Mouse (Mus musculus) limb, embryonic 15.5 days (tissue): ENCODE data around the gene Mthfd1. TPM values are rescaled to one million over a fixed set of nuclear protein-coding genes. Genes with fewer than 3 reads are reported as not detected.
"Not testable (repeated sequence)": the region's sequence is repeated elsewhere in the genome, so short reads cannot be mapped to it uniquely, and the experiment has no call there.

Source experiments
- ATAC-seq: fragments of 200-750 bp; cut with Nextera tagmentation; 2 replicates; pipeline ENCODE4 v1.8.0; 2017; ENCODE audit warnings: low read depth, moderate TSS enrichment; ENCODE audit not compliant: insufficient number of reproducible peaks, low FRiP score, low TSS enrichment
- H3K27ac ChIP-seq: fragments of 300-500 bp; sonication (generic); 2 replicates; pipeline ENCODE4 v1.5.1; 2015; ENCODE audit warnings: moderate library complexity, mild to moderate bottlenecking, inconsistent platforms
- H3K27me3 ChIP-seq: fragments of 300-500 bp; sonication (generic); 2 replicates; pipeline ENCODE4 v1.6.1; 2015; ENCODE audit warnings: inconsistent platforms
- H3K36me3 ChIP-seq: fragments of 300-500 bp; sonication (generic); 2 replicates; pipeline ENCODE4 v1.6.1; 2015; ENCODE audit warnings: inconsistent platforms
- H3K4me1 ChIP-seq: fragments of 300-500 bp; sonication (generic); 2 replicates; pipeline ENCODE4 v1.6.1; 2015; ENCODE audit warnings: inconsistent platforms
- H3K4me2 ChIP-seq: fragments of 300-500 bp; sonication (generic); 2 replicates; pipeline ENCODE4 v1.6.1; 2015; ENCODE audit warnings: mild to moderate bottlenecking, inconsistent platforms
- H3K4me3 ChIP-seq: fragments of 300-500 bp; sonication (generic); 2 replicates; pipeline ENCODE4 v1.5.1; 2015; ENCODE audit warnings: mild to moderate bottlenecking, inconsistent platforms
- H3K9ac ChIP-seq: fragments of 300-500 bp; sonication (generic); 2 replicates; pipeline ENCODE4 v1.6.1; 2015; ENCODE audit warnings: inconsistent platforms
- H3K9me3 ChIP-seq: fragments of 300-500 bp; sonication (generic); 2 replicates; pipeline ENCODE4 v1.6.1; 2016; ENCODE audit warnings: inconsistent platforms
- WGBS: fragments of 180-500 bp; shearing (Covaris S2); methylation state at CpG from one replicate; pipeline ENCODE4 v1.1.7; 2015; 5-methylcytosine and 5-hydroxymethylcytosine counted together
- polyA plus RNA-seq: library from polyadenylated mRNA; unstranded; fragments of >200 nt; fragmentation: Nextera tagmentation; extraction: Ambion mirVana; gene quantifications from 2 replicates; pipeline ENCODE4 v1.2.1, GENCODE M21; 2015

The Mthfd1 gene
- 55.6 and 57.8 TPM in 2 replicates for polyA plus RNA-seq

- peak; percentile 99 for ATAC-seq
- Histone ChIP-seq H3K27ac (peak within 1 kb of the TSS; percentile 77), H3K36me3 (no peaks in the 10 kb centered on the region), H3K27me3 (no peaks in the 10 kb centered on the region), H3K4me3 (peak within 1 kb of the TSS; percentile 68), H3K9ac (peak within 1 kb of the TSS; percentile 62), H3K4me2 (peak within 1 kb of the TSS; percentile 92), H3K4me1 (peaks cover 16% of the 10 kb centered on the region), H3K9me3 (no peaks in the 10 kb centered on the region)
- 1% methylated on average over 43 of the region's 43 CpGs for WGBS
Observed at GRCm38 (mm10) chr12:76254725-76255498, at the start of gene Mthfd1. Gene Mthfd1, plus strand, starts transcription at chr12:76255298.

- Histone ChIP-seq H3K4me2 (no peak overlapping the region), H3K9me3 (no peaks in the 10 kb centered on the region), H3K4me1 (no peaks in the 10 kb centered on the region), H3K27me3 (no peaks in the 10 kb centered on the region), H3K4me3 (no peak overlapping the region), H3K36me3 (no peaks in the 10 kb centered on the region), H3K27ac (no peak overlapping the region), H3K9ac (no peak overlapping the region)
- ATAC-seq = no peak
- 84% methylated on average over 5 of the region's 5 CpGs for WGBS
Observed at GRCm38 (mm10) chr12:76209429-76209974, 45.6 kb upstream of the Mthfd1 start.

GRCm38 (mm10) chr12:76215121-76215520 is 40.0 kb upstream of the Mthfd1 start:
- 18% methylated on average over 5 of the region's 5 CpGs for WGBS
- H3K27ac ChIP-seq = no peak overlapping the region

DNA sequence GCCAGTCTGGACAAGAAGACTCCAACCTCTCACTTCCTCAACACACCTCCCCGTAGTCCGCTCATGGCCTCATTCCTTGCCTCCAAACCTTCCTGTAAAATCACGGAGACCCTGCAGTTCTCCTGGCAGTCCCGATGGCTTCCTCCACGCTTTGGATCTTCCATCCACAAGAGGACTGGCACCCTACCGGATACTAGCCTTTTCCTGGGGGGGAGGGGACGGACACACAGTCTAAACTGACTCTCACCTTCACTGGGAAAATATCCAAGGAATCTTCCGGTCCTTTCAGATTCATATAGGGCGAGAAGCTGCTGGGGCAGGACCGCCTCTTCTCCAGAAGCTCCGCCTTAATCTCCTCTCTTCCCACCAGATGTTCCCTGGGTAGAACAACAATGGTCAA is 38.4 kb upstream of the Mthfd1 start:
- ATAC-seq = no peak
- no peaks in the 10 kb centered on the region for H3K36me3 ChIP-seq
- no peaks in the 10 kb centered on the region for H3K9me3 ChIP-seq
- no peak overlapping the region for H3K27ac ChIP-seq
- 71% methylated on average over 11 of the region's 11 CpGs for WGBS
- no peak overlapping the region for H3K4me3 ChIP-seq
- H3K27me3 ChIP-seq = no peaks in the 10 kb centered on the region
- H3K4me1 ChIP-seq = no peaks in the 10 kb centered on the region
- no peak overlapping the region for H3K9ac ChIP-seq
- no peak overlapping the region for H3K4me2 ChIP-seq

More at GRCm38 (mm10) chr12:76215121-76215520, 40.0 kb upstream of the Mthfd1 start:
- Histone ChIP-seq H3K9me3 (no peaks in the 10 kb centered on the region), H3K4me2 (no peak overlapping the region), H3K4me1 (no peaks in the 10 kb centered on the region), H3K9ac (no peak overlapping the region), H3K27me3 (no peaks in the 10 kb centered on the region), H3K4me3 (no peak overlapping the region), H3K36me3 (no peaks in the 10 kb centered on the region)
- ATAC-seq = no peak

DNA sequence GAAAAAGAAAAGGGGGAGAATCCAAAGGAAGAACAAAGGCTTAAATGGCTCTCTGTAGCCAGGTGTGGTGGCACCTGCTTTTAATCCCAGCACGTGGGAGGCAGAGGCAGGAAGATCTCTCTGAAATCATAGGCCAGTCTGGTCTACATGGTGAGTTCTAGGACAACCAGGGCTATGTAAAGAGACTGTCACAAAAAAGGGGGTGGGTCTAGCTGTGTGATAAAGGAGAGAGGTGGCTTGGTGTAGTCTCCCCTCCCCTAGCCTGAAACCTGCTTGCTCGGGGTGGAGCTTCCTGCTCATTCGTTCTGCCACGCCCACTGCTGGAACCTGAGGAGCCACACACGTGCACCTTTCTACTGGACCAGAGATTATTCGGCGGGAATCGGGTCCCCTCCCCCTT is 33.0 kb upstream of the Mthfd1 start:
- not testable (repeated sequence) for H3K27me3 ChIP-seq, H3K4me1 ChIP-seq, H3K27ac ChIP-seq, H3K36me3 ChIP-seq, H3K9me3 ChIP-seq, H3K9ac ChIP-seq, ATAC-seq, H3K4me2 ChIP-seq, H3K4me3 ChIP-seq
- WGBS = 80% methylated on average over 4 of the region's 8 CpGs

DNA sequence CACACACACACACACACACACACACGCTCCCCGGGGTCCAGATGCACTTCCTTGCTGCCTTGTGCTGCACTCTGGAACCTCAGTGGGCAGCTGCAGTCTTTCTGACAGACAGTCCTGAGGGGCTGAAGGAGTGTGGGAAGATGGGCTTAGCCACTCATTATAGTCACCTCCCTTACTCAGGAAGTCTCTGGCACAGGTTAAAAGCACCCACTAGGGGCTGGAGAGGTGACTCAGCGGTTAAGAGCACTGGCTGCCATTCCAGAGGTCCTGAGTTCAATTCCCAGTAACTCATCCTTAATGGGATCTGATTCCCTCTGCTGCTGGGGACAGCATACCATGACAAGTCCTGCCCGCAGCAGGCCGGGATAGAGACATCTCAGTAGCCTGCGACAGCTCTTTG is 24.5 kb upstream of the Mthfd1 start:
- Histone ChIP-seq H3K4me2 (no peak overlapping the region), H3K9me3 (no peaks in the 10 kb centered on the region), H3K4me3 (no peak overlapping the region), H3K36me3 (no peaks in the 10 kb centered on the region), H3K27me3 (no peaks in the 10 kb centered on the region), H3K4me1 (no peaks in the 10 kb centered on the region), H3K9ac (no peak overlapping the region), H3K27ac (no peak overlapping the region)
- ATAC-seq = no peak
- 83% methylated on average over 6 of the region's 6 CpGs for WGBS

DNA sequence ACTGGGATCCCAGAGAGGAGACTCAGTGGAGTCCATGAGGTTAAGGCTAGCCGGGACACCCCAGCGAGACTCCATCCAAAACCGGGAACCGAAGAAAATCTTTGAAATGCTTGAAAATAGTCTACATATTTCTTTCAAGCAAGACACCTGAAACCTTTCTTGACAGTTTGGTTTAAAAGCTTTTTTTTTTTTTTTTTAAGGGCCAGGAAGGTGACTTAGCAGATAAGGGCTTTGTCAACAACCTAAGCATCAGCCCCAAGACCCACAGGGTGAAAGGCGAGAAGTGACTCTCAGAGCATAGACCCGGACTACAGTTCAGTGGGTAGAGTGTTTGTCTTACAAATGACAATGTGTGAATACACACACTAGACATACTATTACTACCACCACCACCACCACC is 19.8 kb upstream of the Mthfd1 start:
- Histone ChIP-seq H3K4me1 (no peaks in the 10 kb centered on the region), H3K9ac (no peak overlapping the region), H3K36me3 (no peaks in the 10 kb centered on the region), H3K4me3 (no peak overlapping the region), H3K4me2 (no peak overlapping the region), H3K27ac (no peak overlapping the region), H3K9me3 (no peaks in the 10 kb centered on the region), H3K27me3 (no peaks in the 10 kb centered on the region)
- no peak for ATAC-seq
- 88% methylated on average over 6 of the region's 6 CpGs for WGBS

- 52% methylated on average over 10 of the region's 10 CpGs for WGBS
- H3K4me2 ChIP-seq = no peak overlapping the region
- H3K9ac ChIP-seq = no peak overlapping the region
- ATAC-seq = no peak
- no peaks in the 10 kb centered on the region for H3K36me3 ChIP-seq
- H3K9me3 ChIP-seq = no peaks in the 10 kb centered on the region
- no peak overlapping the region for H3K27ac ChIP-seq
- no peaks in the 10 kb centered on the region for H3K4me1 ChIP-seq
- H3K27me3 ChIP-seq = no peaks in the 10 kb centered on the region
- no peak overlapping the region for H3K4me3 ChIP-seq
Observed at GRCm38 (mm10) chr12:76239145-76239838, 15.8 kb upstream of the Mthfd1 start.

DNA sequence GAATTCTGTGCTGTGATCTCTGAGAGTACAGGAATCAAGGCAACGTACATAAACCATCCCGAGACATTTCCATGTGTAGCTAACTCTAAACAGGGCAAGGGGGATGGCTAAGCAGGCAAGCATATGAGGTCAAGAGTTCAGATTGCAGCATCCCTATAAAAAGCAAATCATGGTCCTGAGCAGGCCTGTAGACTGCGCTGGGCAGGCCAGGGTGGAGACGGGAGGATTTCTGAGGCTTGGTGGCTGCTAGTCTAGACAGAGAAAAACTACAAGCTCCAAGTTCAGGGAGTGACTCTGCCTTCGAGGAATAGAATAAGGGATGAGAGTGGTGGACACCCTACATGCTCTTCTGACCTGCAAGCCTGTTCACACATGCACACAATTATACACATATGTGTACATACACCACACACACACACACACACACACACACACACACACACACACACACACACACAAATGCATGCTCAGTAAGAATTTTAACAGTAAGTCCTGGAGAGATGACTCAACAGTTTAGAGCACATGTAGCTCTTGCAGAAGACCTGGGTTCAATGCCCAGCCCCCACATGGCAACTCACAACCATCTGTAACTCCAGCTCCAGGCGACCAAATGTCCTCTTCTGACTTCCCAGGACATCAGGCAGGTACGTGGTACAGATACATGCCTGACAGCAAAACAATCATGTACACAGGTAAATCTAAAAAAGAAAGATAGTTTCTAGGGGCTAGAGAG is 15.1 kb upstream of the Mthfd1 start:
- Histone ChIP-seq H3K27me3 (no peaks in the 10 kb centered on the region), H3K4me3 (no peak overlapping the region), H3K27ac (no peak overlapping the region), H3K9ac (no peak overlapping the region), H3K9me3 (no peaks in the 10 kb centered on the region), H3K4me2 (no peak overlapping the region), H3K4me1 (no peaks in the 10 kb centered on the region), H3K36me3 (no peaks in the 10 kb centered on the region)
- no peak for ATAC-seq
- 54% methylated on average over 7 of the region's 7 CpGs for WGBS

- no peak overlapping the region for H3K27ac ChIP-seq
- H3K4me1 ChIP-seq = no peaks in the 10 kb centered on the region
- no peak overlapping the region for H3K4me3 ChIP-seq
- no peak overlapping the region for H3K9ac ChIP-seq
- no peak overlapping the region for H3K4me2 ChIP-seq
- WGBS = 86% methylated on average over 3 of the region's 3 CpGs
- H3K9me3 ChIP-seq = no peaks in the 10 kb centered on the region
- no peaks in the 10 kb centered on the region for H3K27me3 ChIP-seq
- no peaks in the 10 kb centered on the region for H3K36me3 ChIP-seq
- ATAC-seq = no peak
Observed at GRCm38 (mm10) chr12:76240670-76241069, 14.4 kb upstream of the Mthfd1 start.

- H3K4me3 ChIP-seq = no peak overlapping the region
- WGBS = 86% methylated on average over 3 of the region's 3 CpGs
- ATAC-seq = no peak
- H3K4me1 ChIP-seq = no peaks in the 10 kb centered on the region
- no peak overlapping the region for H3K27ac ChIP-seq
- no peaks in the 10 kb centered on the region for H3K9me3 ChIP-seq
- no peak overlapping the region for H3K4me2 ChIP-seq
- H3K9ac ChIP-seq = no peak overlapping the region
- no peaks in the 10 kb centered on the region for H3K27me3 ChIP-seq
- no peaks in the 10 kb centered on the region for H3K36me3 ChIP-seq
Observed at GRCm38 (mm10) chr12:76241084-76241483, 14.0 kb upstream of the Mthfd1 start.

DNA sequence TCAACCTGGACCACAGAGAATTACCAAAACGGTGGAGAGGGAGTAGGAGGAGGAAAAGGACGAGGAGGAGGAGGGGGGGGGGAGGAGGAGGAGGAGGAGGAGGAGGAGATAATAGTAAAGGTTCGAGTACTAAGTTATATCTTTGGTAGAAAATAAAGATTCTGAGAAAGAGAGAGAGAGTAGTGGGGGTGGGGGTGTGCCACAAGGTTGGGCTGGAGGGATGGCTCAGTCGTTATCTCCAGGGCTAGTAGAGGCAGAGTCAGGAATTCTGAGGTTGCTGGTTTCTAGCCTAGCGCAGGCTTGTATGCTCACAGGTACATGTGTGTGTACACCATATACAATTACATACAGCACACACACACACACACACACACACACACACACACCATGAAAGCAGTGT is 13.3 kb upstream of the Mthfd1 start:
- no peak overlapping the region for H3K4me2 ChIP-seq
- WGBS = 61% methylated on average over 5 of the region's 5 CpGs
- no peak for ATAC-seq
- no peak overlapping the region for H3K9ac ChIP-seq
- no peak overlapping the region for H3K27ac ChIP-seq
- H3K4me1 ChIP-seq = no peaks in the 10 kb centered on the region
- H3K9me3 ChIP-seq = no peaks in the 10 kb centered on the region
- H3K27me3 ChIP-seq = no peaks in the 10 kb centered on the region
- no peak overlapping the region for H3K4me3 ChIP-seq
- H3K36me3 ChIP-seq = no peaks in the 10 kb centered on the region
